Mouse (Mus musculus) heart, postnatal 10 days (tissue): ENCODE measurements at regions not wholly inside any gene's neighbourhood (a gene's known extent, or its start where the extent isn't known, plus 50 kb on each side); places are given as distances from the start of the nearest gene placed in this dataset.
A peak's percentile ranks its signal among the peaks of the same experiment; 100 is the strongest.
"Not testable (repeated sequence)": the region's sequence is repeated elsewhere in the genome, so short reads cannot be mapped to it uniquely, and the experiment has no call there.

ENCODE experiments used
- DNase-seq, 2 experiments: peaks; one replicate each; pipeline ENCODE4 v3.0.0; 2021
- intact Hi-C: fragments of 180-260 bp; cut with DNase I; formaldehyde crosslinking; loops from one replicate; pipeline ENCODE4 v1.15.1; 2025

- DNase-seq, intact Hi-C loops: not testable (repeated sequence)
Measured at GRCm38 (mm10) chr13:75483157-75483915, 223.2 kb upstream of the Ell2 start.

DNA sequence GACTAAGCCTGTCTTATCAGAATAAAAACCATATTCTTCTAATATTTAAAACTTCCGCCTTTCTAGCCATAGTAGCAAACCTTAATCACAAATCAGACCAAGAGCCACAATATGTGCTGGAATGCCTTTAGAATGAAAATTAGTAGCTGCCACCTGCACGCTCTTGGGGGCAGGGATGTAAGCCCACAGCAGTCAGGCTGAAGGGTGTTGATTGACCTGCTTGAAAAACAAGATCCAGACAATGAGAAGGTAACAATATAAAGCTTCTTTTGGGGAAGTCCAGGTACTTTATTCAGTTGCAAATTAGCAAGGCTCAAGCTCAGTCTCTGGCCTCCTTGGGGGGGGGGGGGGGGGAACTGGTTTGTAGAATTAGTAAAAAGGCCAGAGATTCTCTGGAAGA is 222.3 kb upstream of the Ell2 start:
- DNase-seq, intact Hi-C loops: not testable (repeated sequence)

- intact Hi-C loops, result no loop called here
- no peak for DNase-seq
Measured at GRCm38 (mm10) chr13:75501530-75501929, 205.0 kb upstream of the Ell2 start.

DNA sequence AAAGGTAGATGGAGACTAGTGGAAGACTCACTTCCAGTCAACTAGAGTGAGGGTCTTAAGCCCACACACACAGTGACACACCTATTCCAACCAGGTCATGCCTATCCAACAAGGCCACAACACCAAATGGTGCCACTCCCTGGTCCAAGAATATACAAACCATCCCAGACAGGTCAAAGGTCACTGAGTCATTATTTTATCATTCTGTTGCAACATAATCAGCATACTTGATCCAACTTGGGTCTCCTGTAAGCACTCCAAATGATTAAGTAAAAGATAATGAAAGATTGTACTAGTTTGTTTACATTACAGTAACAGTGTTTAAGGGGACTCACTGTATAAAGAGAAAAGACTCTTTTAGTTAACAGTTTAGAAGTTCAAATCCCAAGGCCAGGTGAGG is 203.2 kb upstream of the Ell2 start:
- no peak for DNase-seq
- intact Hi-C loops, result no loop called here

- intact Hi-C loops, result no loop called here
- no peak for DNase-seq
Measured at GRCm38 (mm10) chr13:75514315-75515020, 192.1 kb upstream of the Ell2 start.

- DNase-seq, result no peak
- intact Hi-C loops, result no loop called here
Measured at GRCm38 (mm10) chr13:75523293-75524278, 183.0 kb upstream of the Ell2 start.

GRCm38 (mm10) chr13:75524481-75524880 is 182.1 kb upstream of the Ell2 start:
- intact Hi-C loops, result no loop called here
- no peak for DNase-seq

DNA sequence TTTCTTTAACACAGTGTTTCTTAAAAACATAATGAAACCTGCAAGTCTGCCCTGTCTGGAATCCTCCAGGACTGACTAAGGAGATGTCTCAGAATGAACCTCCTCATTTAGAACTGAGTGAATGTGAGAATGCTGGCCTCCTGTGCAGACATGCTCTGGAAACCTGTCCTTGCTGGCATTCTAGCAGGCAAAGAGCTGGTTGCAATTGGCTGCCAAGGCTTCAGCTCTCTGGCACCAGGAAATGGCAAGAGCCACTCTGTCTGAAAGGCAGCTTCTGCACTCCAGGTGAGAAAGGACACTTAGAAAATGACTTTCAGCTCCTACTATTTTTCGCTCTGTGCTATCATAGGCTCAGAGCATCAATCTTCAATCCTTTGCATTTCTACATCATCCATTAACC is 175.0 kb upstream of the Ell2 start:
- DNase-seq, result no peak
- intact Hi-C loops, result no loop called here

DNA sequence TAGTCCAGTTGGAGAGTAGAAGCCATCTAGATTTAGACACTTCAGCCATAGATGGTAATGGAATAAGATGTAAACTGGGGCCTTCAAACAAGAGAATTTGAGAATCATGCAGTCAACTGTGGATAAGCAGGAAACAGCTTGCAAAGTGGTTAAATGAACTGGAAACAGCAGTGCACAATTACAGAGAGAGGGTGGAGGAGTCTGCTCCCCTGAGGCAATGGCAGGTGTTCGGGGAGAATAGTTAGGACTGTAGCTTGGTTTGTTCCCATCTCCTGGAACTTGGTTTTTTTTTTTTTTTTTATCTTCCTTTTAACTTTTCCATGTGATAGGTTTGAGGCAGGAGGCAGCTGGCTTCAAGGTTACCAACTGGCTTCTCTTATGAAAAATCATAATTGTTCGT is 165.1 kb upstream of the Ell2 start:
- intact Hi-C loops, result no loop called here
- DNase-seq, result no peak

DNA sequence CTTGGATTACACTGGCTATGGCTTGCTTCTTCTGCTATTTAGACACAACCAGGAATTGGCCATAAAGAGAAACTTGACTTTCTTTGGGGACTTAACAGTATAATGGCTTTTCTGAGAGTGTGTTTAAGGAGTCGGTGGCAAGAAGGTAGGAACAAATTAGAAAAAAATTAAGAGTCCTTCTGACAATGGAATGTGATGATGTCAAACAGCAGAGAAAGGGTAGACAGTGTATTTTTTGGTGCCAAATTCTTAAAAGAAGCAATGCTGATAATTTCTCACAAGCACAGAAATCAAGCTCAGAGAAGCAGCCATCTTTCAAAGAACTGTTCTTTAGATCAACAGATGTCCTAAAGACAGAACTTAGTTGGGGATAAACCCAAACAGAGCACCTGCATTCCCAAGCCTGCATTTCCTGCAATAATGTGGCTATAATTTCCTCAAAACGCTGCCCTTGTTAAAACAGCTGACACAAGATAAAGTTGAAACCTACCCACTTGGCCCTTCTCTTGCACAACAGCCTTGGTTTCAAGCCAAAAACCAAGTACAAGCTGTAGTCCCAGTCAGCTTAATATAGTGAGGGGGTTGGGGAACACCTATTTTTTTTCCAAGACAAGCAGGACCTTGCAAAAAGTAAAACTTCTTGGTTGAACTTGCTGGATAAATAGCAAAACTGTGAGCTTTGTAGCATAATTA is 164.2 kb upstream of the Ell2 start:
- intact Hi-C loops, result no loop called here
- peak; percentile 53 to 56 for DNase-seq

DNA sequence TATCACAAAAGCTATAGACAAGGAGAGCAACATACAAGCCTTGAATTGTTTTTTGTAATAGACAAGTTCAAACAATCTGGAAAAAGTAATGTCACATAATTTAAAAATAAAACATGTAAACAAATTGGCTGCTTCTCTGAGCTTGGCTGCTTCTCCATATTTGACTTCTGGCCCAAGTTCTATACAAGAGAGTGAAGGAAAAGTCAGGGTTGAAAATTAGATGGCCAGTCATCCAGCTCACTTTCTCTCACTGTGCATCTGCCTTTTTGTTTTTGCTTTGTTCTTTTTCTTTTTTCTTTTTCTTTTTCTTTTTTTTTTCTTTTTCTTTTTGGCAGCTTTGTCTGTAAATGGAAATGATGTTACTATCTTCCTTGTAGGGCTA is 163.6 kb upstream of the Ell2 start:
- intact Hi-C loops, result no loop called here
- DNase-seq, result no peak

GRCm38 (mm10) chr13:75543595-75543994 is 163.0 kb upstream of the Ell2 start:
- no peak for DNase-seq
- intact Hi-C loops, result no loop called here

DNA sequence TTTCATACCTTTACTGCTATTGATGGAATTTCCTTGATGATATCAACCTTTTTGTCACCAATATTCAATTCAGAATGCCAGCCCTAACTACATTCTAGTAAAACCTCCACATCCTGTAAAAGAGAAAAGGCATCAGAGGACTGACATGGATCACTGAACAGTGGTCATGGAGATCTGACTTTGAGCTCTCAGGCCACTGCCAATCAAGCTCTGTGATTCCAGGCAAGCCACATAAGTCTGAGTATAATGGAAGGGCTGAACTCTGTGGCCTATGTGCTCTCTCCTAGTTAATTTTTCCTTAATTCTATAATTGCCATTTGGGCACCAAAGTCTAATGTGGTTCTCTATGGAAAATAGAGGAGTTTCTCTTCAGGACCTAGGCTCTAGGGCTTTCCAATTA is 161.8 kb upstream of the Ell2 start:
- intact Hi-C loops, result no loop called here
- no peak for DNase-seq

- DNase-seq, result no peak
- intact Hi-C loops, result no loop called here
Measured at GRCm38 (mm10) chr13:75547791-75548190, 158.8 kb upstream of the Ell2 start.

GRCm38 (mm10) chr13:75578971-75579370 is 127.6 kb upstream of the Ell2 start:
- intact Hi-C loops, result no loop called here
- peak; percentile 4 to 12 for DNase-seq

DNA sequence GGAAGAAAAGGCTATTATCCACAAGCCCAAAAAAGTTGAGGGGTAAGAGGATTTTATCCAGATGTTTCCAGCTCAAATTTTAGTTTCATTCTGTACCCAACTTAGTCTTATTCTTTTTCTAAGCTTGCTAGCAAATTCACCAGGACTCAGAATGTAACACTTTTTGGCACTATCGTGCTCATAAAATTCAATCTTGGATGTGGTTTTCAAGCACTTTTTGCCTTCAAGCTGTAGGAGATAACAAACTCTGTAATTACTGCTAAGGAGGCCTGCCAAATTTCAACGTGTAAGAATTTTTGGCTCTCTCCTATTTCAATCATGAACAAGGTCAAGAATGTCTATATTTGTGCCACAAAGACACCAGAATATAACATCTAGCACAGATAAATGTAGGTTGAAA is 115.7 kb upstream of the Ell2 start:
- intact Hi-C loops, result loop anchor here (10.0 kb wide), 1 partner anchor 284 kb away; no protein-coding TSS in a partner anchor
- no peak for DNase-seq

- DNase-seq, result no peak
- intact Hi-C loops, result loop anchor here (10.0 kb wide), 1 partner anchor 278 kb away; no protein-coding TSS in a partner anchor
Measured at GRCm38 (mm10) chr13:75596856-75597255, 109.7 kb upstream of the Ell2 start.

DNA sequence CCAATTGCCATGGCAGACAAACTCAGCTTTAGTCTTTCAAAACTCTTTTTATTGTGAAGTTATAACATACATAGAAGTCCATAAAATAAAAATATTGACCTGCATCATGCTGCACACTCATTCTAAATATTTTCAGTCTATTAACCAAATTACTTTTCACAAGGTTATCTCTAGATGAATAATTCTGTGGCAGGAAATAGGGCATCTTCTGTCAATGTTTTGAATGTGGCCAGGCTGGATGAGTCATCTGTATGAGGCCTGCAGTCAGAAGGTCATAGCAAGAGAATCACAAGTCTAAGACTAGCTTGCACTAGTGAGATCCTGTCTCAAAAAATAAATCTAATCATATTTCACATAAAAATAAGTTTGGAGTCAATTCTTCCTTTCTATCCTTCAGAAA is 108.4 kb upstream of the Ell2 start:
- intact Hi-C loops, result loop anchor here (10.0 kb wide), 1 partner anchor 277 kb away; no protein-coding TSS in a partner anchor

GRCm38 (mm10) chr13:75598675-75599074 is 107.9 kb upstream of the Ell2 start:
- DNase-seq, result no peak
- intact Hi-C loops, result loop anchor here (10.0 kb wide), 1 partner anchor 276 kb away; no protein-coding TSS in a partner anchor

More for the DNA sequence above, 108.4 kb upstream of the Ell2 start:
- no peak for DNase-seq

DNA sequence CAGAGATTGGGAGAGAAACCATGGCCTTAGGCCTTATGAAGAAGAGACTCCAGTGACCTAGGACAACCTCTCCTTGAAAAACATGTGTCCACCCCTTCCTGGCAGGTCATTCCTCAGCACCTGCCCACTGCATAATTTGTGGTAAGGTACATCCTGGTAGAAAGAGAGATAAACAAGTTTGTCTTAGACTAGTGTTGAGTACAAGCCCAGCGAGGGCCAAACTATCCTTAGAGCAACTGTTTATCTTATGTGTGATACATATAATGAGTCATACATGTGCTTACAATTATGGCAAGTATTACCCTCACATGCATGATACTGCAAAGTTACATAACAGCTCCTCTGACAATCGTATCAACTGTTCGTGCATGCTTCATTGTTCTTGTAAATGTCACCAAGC is 83.3 kb upstream of the Ell2 start:
- intact Hi-C loops, result no loop called here

More for the DNA sequence above, 83.3 kb upstream of the Ell2 start:
- no peak for DNase-seq
